Mouse (Mus musculus) kidney, adult 9 months (tissue): ENCODE results near the gene Apoh.

Experiments
- DNase-seq: peaks from one replicate; pipeline ENCODE4 v3.0.0; 2022

The Apoh gene

GRCm38 (mm10) chr11:108384920-108385665, 41.9 kb downstream of the Apoh start:
- DNase-seq: no peak

DNA sequence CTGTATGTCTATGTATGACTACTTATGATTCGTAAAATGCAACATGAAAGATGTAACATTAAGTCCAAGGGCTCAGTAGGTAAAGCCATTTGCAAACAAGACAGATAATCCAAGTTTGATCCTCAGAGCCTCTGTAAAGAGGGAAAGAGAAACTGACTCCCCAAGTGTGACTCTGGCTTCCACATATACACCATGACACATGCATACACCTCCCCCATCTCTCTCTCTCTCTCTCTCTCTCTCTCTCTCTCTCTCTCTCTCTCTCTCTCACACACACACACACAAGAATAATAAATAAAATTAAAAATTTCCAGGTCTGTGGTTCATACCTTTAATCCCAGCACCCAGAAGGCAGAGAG, 42.5 kb downstream of the Apoh start:
- DNase-seq: no peak

DNA sequence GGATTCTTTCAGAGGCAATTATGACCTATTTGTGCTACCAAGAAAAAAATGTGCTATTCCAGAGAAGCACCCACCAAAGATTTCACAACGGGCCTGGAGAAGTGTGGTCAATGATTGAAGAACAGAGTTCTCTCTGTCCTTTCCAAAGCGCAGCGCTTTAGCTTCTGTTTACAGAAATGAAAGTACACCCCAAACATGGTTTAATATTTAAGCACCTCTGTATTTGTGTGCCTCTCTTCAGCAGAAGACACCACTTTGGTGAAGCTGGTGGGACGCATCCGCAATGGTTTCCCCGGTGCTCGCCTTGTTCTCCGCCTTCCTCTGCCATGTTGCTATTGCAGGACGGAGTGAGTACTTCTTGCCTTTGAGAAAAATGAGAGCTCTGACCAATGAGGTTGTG, 51.9 kb downstream of the Apoh start:
- DNase-seq: peak; percentile 53

DNA sequence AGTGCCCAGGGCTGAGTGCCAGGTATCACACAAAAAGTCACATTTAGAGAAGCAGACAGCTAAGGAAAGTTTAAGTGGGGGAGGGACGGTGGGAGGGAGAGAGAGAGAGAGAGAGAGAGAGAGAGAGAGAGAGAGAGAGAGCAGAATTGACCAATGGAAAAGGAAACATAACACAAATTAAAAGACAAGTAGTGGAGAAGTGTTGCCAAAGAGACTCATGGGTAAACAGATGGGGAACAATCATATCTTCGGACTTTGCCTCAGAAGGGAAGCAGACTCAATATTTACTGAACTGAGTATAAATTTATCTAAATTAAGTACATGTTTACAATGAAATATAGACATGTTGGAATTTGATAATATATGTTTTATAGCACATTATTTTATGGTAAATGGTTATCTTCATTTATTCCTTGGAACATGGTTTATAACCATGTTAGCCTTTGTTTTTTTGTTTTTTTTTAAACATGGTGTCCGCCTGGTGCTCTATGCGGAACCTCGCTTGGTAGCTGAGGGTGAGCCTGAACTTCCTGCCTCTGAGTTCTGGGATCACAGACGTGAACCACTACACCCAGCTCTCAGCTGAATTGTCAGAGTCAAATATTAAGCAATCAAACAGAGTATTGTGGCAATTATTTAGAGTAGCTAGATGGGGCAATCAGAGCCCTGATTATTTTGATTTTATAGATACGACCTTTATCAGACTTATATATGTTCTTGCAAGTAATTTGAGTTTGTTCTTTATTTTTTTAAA, 53.1 kb downstream of the Apoh start:
- no peak for DNase-seq

DNA sequence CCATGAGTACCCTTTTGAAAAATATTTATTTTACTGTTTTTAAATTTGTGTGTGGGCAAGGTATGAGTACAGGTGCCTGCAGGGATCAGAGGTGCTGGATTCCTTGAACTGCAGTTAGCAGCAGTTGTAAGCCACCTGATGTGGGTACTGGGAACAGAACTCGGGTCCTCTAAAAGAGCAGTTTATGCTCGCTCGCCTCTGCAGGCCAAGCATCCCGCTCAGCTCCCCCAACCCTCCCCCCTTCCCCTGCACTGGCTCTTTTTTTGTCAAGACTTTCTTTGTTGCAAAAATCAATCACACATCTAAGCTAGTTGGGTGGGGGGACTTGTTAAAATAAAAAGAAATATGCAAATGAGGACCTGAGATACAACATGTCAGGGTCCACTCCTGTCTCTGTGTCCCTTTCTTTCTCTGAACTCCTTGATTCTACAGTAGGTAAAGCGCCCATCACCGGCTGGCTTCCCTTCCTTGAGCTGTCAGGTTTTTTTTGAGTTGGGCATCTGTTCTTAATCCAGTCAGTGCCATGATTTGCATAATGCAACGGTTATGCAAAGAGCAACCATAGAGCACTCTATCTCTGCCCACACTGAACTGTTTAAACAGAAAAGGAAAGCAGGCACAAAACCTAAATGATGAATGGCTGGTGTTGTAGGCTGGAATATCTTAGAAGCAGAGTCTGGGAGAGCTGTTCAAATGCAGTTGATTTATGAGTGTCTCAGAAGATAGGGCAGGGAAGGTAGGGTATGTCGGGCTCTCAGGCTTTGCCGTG, 66.9 kb downstream of the Apoh start:
- DNase-seq: no peak

- DNase-seq: no peak
Observed at GRCm38 (mm10) chr11:108416360-108416759, 73.2 kb downstream of the Apoh start.

GRCm38 (mm10) chr11:108418540-108418939, 75.4 kb downstream of the Apoh start:
- peak; percentile 41 for DNase-seq

DNA sequence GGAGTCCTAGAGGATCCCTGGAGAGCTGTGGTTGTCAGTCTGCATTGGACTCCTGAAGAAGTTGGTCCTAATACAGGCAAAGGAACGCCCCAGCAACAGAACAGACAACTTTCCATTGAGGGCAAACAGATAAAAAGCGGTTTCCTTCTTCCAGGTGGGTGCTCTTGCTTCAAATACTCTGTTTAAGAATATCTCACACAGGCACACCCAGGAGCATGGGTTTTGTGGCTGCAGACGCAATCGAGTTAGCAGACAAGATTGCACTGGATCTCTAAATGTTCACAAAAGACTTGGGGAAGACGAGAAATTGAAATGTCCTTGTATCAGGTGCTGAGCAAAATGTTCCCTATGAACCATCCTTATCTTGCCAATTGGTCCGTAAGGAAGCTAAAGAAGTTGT, 76.1 kb downstream of the Apoh start:
- DNase-seq: no peak

- DNase-seq: no peak
Observed at GRCm38 (mm10) chr11:108420751-108421150, 77.6 kb downstream of the Apoh start.

- no peak for DNase-seq
Observed at GRCm38 (mm10) chr11:108423221-108423620, 80.1 kb downstream of the Apoh start.

DNA sequence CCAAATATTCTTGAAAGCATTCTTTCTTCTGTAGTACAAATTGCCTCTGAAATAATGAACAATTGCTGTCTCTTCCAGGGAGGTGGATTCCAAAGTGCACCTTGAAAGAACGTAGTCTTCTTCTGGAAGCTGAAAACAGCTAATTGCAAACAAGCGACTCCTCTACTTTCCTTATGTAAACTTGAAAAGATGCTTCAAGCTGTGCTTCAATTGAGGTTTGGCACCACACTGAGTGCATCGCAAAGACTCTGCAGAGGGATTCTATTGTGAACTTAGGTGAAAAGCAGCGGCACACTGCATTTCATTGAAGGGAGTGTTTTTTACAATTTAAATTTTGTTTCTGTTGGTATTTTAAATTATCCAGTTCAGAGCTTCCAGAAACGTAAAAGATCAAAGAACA, 81.0 kb downstream of the Apoh start:
- DNase-seq: no peak

- peak; percentile 99 for DNase-seq
Observed at GRCm38 (mm10) chr11:108424889-108425591, 81.9 kb downstream of the Apoh start, which contains the start of gene Cep112. TSS of gene Cep112 (plus strand) at chr11:108425192.

DNA sequence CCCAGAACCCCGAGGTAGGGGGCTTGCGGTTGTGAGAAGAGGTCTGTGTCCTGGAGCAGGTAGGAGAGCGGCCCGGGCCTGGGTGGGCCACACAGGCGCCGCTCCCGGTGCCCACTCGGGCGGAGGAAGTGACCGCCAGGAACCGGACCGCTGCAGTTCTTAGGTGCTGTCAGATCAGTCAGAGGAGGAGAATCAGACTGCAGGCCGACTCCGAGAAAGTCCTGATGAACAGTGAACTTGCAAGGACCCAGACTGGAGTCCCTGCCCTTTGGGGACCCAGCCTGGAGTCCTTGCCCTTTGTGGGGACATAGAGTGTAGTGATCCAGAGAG, 82.4 kb downstream of the Apoh start:
- DNase-seq: peak; percentile 22

DNA sequence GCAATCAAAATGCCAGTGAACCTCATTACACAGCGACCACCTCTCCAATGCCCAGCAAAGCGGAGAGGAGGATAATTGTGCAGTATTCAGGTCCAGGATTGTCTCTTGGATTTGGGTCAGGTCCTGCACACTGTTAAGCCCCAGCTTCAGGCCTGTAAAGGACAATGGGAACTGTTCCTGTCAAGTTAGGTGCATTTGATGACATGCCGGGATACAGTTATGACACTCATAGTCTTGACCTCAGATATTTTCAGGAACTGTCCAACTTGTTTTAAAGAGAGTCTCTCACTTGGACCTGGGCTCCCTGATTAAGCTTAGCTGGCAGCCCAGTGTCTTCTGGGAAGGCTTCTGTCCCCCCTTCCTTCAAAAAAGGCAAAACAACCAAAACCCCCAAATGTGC, 82.9 kb downstream of the Apoh start:
- no peak for DNase-seq

GRCm38 (mm10) chr11:108427191-108427590, 84.0 kb downstream of the Apoh start:
- no peak for DNase-seq

GRCm38 (mm10) chr11:108429076-108429475, 85.9 kb downstream of the Apoh start:
- DNase-seq: no peak

DNA sequence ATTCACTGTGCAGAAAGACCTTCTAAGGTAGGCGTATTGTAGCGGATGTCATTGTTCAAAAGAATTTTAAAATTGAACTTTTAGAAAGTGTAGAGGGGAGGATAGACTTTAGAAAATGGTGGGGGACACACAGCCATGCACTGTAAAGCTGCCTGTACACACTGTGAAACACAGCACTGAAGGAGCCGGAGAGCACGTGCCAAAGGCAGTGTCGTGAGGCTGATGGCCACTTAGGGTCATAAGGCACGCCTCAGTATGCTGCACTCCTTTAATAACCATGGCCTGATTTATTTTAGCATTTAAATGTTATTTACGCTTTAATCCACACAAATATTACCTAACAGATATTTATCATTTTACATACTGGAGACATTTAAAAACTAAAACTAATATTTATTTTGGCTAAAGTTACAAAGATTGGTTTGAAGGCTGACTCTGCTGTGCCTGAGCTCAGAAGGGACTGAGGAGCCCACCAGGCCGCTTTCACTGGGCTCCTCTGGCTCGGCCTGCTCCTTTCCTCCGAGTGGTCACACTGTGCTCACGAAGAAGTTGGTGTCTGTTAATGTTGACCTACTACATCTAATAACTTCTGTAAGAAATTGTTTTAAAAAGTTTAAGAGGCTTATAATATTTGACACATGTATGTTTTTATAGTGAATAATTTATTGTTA, 100.9 kb downstream of the Apoh start:
- no peak for DNase-seq

GRCm38 (mm10) chr11:108447148-108447547, 104.0 kb downstream of the Apoh start:
- peak; percentile 25 for DNase-seq

DNA sequence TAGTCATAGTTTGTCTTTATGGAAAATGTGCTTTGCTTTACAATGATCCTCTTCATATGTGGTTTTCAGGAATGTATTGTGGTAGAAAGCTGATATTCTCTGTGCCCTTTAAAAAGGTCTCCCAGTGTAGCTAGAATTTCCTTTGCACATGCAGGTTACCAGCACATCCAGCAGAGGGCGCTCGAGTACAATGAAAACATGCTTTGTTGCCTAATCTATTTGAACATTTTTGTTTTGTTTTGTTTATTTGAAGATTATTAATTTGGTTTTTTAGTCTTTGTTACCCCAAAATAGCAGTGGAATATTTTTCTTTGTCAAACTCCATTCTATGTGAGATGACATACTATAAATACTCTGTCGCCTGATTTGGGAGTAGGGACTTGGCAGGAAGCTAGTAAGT, 106.7 kb downstream of the Apoh start:
- DNase-seq: peak; percentile 64

DNA sequence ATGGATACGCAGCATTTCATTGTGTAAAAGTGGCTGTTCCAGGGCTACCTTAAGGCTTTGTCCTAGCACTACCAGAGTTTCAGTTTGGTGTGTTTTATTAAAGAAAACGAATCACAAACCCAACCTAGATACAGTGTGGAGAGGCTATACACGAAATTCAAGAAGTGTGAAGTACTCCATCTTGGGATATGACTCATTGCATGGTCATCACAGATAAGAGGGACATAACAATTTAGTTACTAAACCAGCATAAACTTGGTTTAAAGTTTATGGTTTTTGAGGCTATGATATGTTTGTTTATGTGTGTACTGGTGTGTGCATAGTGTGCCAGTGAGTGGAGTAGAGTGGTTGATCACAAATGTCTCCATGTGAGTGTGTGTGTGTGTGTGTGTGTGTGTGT, 116.4 kb downstream of the Apoh start:
- no peak for DNase-seq
